ENCODE assay signal across 23 mouse cellular contexts in genomic region chr13:3765781-3766180, GRCm38 (mm10). TPM values are rescaled to one million over a fixed set of nuclear protein-coding genes. Genes with fewer than 3 reads are reported as not detected.
"Had no signal": no experiment of that assay in that cellular context is flagged by ENCODE, and none has a peak within 500 bp of the region (broad histone marks: within the 10 kb centered on the region; RNA-seq: fewer than 3 reads in every experiment).

No protein-coding gene starts in this region.

- H3K27me3 ChIP-seq: liver, embryonic 12.5 days; liver, embryonic 15.5 days; lung, embryonic 15.5 days; stomach, embryonic 15.5 days had no signal

- H3K9ac ChIP-seq: liver, embryonic 12.5 days; liver, embryonic 15.5 days; lung, embryonic 15.5 days; stomach, embryonic 15.5 days had no signal

- H3K36me3 ChIP-seq: liver, embryonic 12.5 days; liver, embryonic 15.5 days; lung, embryonic 15.5 days; stomach, embryonic 15.5 days had no signal

- ATAC-seq: intestine, embryonic 16.5 days; liver, embryonic 12.5 days had no signal

- H3K9me3 ChIP-seq: liver, embryonic 12.5 days; liver, embryonic 15.5 days; lung, embryonic 15.5 days; stomach, embryonic 15.5 days had no signal

- H3K4me2 ChIP-seq: liver, embryonic 12.5 days; liver, embryonic 15.5 days; lung, embryonic 15.5 days; midbrain, embryonic 11.5 days; stomach, embryonic 15.5 days had no signal

- H3K27ac ChIP-seq: liver, embryonic 12.5 days; liver, embryonic 15.5 days; lung, embryonic 15.5 days; stomach, embryonic 15.5 days had no signal

- DNase-seq: kidney, adult 18-20 months; kidney, postnatal 14 days; kidney, postnatal 4 days; lung, adult 18-20 months; lung, postnatal 10 days; lung, postnatal 36 days; midbrain, embryonic 14.5 days; spleen, adult 18-20 months; thymus, postnatal 25 days had no signal

- H3K4me3 ChIP-seq: liver, embryonic 12.5 days; liver, embryonic 15.5 days; lung, embryonic 15.5 days; stomach, embryonic 15.5 days had no signal

RNA-seq across cellular contexts. Expression of gene Calml3, which starts 38.3 kb away (rescaled TPM):
- total RNA-seq: layer of hippocampus, adult 18-20 months; layer of hippocampus, postnatal 14 days; left cerebral cortex, postnatal 25 days; megakaryocyte progenitor cell, adult 5-6 weeks; megakaryocyte-erythroid progenitor cell, adult 5-6 weeks had no signal
- polyA plus RNA-seq: intestine, embryonic 16.5 days; liver, embryonic 12.5 days; liver, embryonic 15.5 days; midbrain, embryonic 11.5 days; midbrain, embryonic 14.5 days; midbrain, postnatal 0 days; neural tube, embryonic 11.5 days; neural tube, embryonic 14.5 days had no signal
